Mouse (Mus musculus) left cerebral cortex, postnatal 4 days (tissue): ENCODE measurements around the gene Sulf2. TPM values are rescaled to one million over a fixed set of nuclear protein-coding genes. Genes with fewer than 3 reads are reported as not detected.

Experiments
- DNase-seq: peaks from one replicate; pipeline ENCODE4 v3.0.0-alpha.2; 2022
- intact Hi-C: fragments of 180-260 bp; cut with DNase I; formaldehyde crosslinking; loops from one replicate; pipeline ENCODE4 v1.15.1; 2025
- total RNA-seq, 2 experiments: library from RNA; stranded (reverse); gene quantifications; 2 replicates each; pipeline ENCODE4 v1.2.3; 2021

Sulf2 gene
- total RNA-seq, 2 experiments from 2014 or later: 153 to 162 TPM

DNA sequence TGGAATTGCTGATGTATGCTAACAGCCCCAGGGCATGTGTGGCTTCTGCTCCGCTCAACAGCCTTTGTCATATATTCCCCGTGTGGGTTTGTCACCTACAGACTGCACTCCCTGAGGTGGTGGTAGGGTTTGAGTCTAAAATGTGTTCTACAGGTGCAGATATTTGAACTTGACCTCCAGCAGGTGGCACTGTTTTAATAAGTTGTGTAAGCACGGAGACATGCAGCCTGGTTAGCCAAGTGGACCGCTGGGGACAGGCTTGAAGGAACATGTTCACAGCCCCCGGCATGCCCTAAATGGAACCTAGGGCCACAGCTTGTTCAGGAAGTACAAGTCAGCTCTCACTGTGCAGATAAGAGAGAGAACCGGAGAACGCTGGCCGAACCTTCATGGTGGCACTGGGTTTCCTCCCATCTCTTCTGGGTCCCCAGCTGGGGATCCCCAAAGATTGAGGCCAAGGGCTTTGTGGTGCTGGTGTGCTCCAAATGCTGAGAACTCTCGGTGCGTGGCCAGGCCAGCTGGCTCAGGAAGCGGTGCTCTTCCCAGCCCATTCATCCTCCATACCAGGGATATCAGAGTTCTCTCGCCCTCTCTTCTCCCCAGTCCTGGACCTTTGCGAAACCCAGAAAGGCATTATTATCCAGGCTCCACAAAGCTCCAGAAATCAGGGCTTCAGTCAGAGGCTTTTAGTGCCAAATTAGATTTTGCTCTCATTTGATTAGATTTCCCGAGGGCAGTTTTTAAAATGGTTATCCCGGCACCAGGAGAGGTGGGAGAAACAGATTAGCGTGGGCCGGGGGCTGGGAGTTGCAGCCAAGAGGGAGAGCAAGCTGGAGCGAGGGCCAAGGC, 57.8 kb downstream of the Sulf2 start:
- intact Hi-C loops: no loop called here
- peak; percentile 37 for DNase-seq

DNA sequence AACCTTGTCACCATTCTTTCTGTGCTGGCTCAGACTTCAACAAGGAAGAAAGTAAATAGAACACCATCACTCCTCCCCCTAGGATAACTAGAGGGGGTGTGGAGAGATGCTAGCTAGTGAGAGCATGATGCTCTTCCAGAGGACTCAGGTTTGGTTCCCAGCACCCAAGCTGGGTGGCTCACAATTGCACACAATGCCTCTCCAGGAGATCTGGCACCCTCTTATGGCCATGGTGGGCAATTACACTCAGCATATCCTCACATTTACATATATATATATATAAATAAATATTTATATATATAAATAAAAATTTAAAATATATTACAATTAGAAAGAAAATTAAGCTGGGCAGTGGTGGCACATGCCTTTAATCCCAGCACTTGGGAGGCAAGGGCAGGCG, 58.6 kb downstream of the Sulf2 start:
- intact Hi-C loops: no loop called here
- DNase-seq: no peak

DNA sequence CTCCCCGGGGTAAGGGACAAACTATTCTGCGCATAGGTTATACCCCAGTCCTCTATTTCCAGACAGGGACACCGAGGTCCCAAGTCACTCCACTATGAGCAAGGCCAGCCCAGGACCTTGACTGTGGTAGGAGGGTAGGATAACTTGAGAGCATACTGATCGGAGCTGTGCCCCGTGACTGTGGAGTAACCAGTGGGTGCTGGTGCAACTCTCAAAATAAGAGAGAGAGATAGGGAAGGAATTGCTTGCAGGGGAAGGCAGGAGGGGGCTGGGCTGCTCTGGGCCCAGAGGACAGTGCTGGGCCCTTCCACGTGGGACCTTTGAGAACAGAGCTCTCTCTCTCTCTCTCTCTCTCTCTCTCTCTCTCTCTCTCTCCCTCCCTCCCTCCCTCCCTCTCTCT, 59.2 kb downstream of the Sulf2 start:
- intact Hi-C loops: no loop called here
- no peak for DNase-seq

GRCm38 (mm10) chr2:166092412-166092811, 63.1 kb downstream of the Sulf2 start:
- intact Hi-C loops: no loop called here

GRCm38 (mm10) chr2:166091599-166091998, 63.9 kb downstream of the Sulf2 start:
- intact Hi-C loops: no loop called here
- no peak for DNase-seq

More at GRCm38 (mm10) chr2:166092412-166092811, 63.1 kb downstream of the Sulf2 start:
- DNase-seq: no peak

DNA sequence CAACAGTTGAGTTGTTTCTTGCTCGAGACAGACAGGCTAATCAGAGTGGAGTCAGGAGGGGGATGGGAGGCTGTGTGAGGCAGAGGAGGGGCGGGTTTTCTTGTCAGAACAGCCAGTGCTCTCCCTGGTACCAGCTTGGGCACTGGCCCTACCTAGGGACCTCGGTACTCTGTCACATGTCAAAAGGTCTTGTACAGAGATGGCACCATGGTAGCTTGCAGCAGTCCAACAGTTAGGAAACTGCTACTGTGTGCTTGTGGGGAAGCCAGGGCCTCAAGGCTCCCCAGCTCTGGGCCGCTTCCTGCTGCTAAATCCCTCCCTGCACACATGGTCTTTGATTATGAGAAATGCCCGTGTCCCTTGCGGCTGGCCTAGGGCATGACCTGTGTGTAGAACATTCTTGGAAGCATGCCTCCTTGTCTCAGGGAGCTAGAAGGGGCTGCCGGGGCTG, 65.3 kb downstream of the Sulf2 start:
- intact Hi-C loops: no loop called here
- DNase-seq: no peak

GRCm38 (mm10) chr2:166088991-166089390, 66.5 kb downstream of the Sulf2 start:
- no peak for DNase-seq

GRCm38 (mm10) chr2:166086457-166087233, 68.8 kb downstream of the Sulf2 start:
- no peak for DNase-seq
- intact Hi-C loops: loop anchor here (5.0 kb wide), 1 partner anchor 476 kb away; no protein-coding TSS in a partner anchor

More at GRCm38 (mm10) chr2:166088991-166089390, 66.5 kb downstream of the Sulf2 start:
- intact Hi-C loops: loop anchor here (5.0 kb wide), 1 partner anchor 473 kb away; no protein-coding TSS in a partner anchor

GRCm38 (mm10) chr2:166085780-166086179, 69.7 kb downstream of the Sulf2 start:
- no peak for DNase-seq
- intact Hi-C loops: loop anchor here (5.0 kb wide), 1 partner anchor 477 kb away; no protein-coding TSS in a partner anchor

GRCm38 (mm10) chr2:166084964-166085363, 70.5 kb downstream of the Sulf2 start:
- intact Hi-C loops: loop anchor here (5.0 kb wide), 1 partner anchor 477 kb away; no protein-coding TSS in a partner anchor

GRCm38 (mm10) chr2:166084111-166084510, 71.4 kb downstream of the Sulf2 start:
- intact Hi-C loops: no loop called here

More at GRCm38 (mm10) chr2:166084964-166085363, 70.5 kb downstream of the Sulf2 start:
- peak; percentile 71 for DNase-seq

GRCm38 (mm10) chr2:166083542-166084031, 71.9 kb downstream of the Sulf2 start:
- DNase-seq: no peak

More at GRCm38 (mm10) chr2:166084111-166084510, 71.4 kb downstream of the Sulf2 start:
- no peak for DNase-seq

DNA sequence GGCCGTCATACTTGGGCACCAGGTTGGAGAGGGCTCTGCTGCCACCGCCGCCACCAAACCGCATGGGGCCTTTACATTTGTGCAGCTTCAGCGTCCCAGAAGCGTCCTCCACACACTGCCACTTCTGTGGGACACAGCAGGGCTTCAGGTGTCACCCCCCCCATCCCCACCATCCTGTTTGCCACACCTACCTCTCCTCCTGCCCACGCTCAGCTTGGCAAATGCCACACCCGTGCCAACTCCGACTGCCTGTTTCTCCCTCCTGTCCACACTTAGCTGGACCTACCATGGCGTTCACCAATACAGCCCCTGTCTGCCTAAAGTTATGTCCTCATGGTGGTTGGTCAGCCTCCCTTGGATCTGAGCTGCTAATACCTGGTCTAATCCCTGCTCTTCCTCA, 72.8 kb downstream of the Sulf2 start:
- no peak for DNase-seq
- intact Hi-C loops: no loop called here

More at GRCm38 (mm10) chr2:166083542-166084031, 71.9 kb downstream of the Sulf2 start:
- intact Hi-C loops: no loop called here

DNA sequence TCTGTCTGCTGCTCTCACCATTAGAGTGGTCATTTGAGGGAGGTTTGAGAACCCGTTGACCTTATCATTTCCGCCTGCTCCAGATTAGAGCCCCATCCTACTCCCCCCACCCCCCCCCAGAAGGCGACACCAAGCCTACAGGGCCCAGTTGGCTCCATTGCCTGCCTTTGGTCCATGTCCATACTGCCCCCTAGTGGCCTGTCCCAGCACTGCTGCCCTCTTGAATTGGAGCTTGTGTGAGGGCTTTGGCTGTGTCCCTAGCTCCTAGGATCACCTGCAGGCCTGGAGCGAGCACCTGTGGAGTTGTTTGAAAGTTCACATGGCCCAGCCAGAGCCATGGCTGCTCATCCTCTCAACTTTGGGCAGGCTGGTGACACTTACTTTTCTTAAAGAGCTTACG, 73.3 kb downstream of the Sulf2 start:
- peak; percentile 71 for DNase-seq
- intact Hi-C loops: no loop called here

DNA sequence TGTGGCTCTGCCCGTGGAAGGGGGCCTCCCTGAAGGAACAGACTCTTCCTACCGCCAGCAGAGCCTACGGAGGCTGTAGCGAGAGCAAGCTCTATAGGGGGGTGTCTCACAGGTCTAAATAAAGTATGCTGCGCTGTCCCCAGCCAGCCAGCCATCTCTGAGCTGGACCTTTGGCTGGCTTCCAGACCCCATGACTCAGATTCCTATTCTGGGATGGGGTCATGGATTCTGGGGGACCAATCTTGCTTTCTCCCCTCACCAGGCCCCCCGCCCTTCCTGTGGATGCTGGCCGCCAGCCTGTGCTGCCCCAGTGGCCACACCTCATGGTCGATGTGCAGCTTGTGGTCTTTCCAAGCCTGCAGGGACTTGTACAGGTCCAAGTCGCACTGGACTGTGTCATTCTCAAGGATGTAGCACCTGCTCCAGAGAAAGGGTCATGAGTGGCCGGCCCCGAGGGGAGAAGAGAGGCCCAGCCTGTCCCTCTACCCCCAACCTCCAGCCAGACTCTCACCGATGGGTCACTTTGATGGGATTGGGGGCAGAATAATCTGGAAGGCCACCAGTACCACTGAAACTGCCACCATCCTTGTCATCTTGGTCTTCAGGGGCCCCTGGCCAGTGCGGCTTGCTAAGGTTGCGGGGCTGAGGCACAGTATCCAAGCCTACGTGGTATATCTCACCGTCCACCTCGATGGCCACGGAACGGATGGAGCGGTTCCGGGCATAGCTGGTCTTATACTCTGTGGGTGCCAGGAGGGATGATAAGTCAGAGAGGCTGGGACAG, 74.3 kb downstream of the Sulf2 start:
- DNase-seq: no peak
- intact Hi-C loops: no loop called here

- intact Hi-C loops: no loop called here
- no peak for DNase-seq
Observed at GRCm38 (mm10) chr2:166079961-166080885, 75.2 kb downstream of the Sulf2 start.

- DNase-seq: no peak
- intact Hi-C loops: no loop called here
Observed at GRCm38 (mm10) chr2:166079231-166079630, 76.2 kb downstream of the Sulf2 start.

DNA sequence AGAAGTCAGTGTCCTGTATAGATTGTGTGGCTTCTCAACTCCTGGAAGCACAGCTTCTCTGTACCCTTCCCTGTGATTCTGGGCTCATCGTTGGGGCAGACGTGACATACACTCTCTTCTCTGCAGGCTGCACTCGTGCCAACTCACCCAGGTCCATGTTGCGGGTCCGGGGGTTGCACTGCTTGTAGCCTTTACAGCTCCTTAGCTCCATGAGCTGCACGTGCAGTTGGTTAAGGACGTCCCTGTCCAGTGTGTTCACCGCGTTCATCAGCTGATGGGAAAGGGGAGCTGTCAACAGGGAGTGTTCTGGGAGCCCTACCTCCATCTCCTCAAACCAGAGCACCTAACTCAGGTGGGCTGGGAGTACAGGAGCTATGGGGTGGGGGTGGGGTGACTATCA, 78.1 kb downstream of the Sulf2 start:
- DNase-seq: no peak
- intact Hi-C loops: no loop called here

- no peak for DNase-seq
- intact Hi-C loops: no loop called here
Observed at GRCm38 (mm10) chr2:166074322-166074721, 81.1 kb downstream of the Sulf2 start.
